In genomic region chrX:11720517-11720916, GRCm38 (mm10) we compare ENCODE assay signal across 11 mouse cellular contexts.
DNase-seq lines count a peak whose midpoint lies in the region; ATAC-seq and TF ChIP-seq lines count a peak whose summit lies in the region.
"Had no signal": no experiment of that assay in that cellular context is flagged by ENCODE, and none has a peak within 500 bp of the region (broad histone marks: within the 10 kb centered on the region; RNA-seq: fewer than 3 reads in every experiment).

No protein-coding gene starts in this region.

- H3K4me1 ChIP-seq in intestine, embryonic 16.5 days (ENCODE audit: control insufficient read depth, insufficient read depth, low read length): no peaks in the 10 kb centered on the region
- no peaks in the 10 kb centered on the region for H3K4me1 ChIP-seq in intestine, embryonic 15.5 days (replicated peaks)
- H3K4me1 ChIP-seq in bone marrow macrophage, adult 2 months (ENCODE audit: control insufficient read depth, insufficient read depth, low read length): peaks cover 40% of the 10 kb centered on the region
- H3K4me1 ChIP-seq in midbrain, embryonic 11.5 days (ENCODE audit: control insufficient read depth, insufficient read depth, low read length): no peaks in the 10 kb centered on the region
- H3K4me1 ChIP-seq: hindbrain, embryonic 15.5 days had no signal

- no peaks in the 10 kb centered on the region for H3K36me3 ChIP-seq in intestine, embryonic 16.5 days (ENCODE audit: control insufficient read depth, insufficient read depth, low read length)
- H3K36me3 ChIP-seq in intestine, embryonic 15.5 days: no peaks in the 10 kb centered on the region
- H3K36me3 ChIP-seq in midbrain, embryonic 11.5 days (ENCODE audit: control insufficient read depth, insufficient read depth, low read length): no peaks in the 10 kb centered on the region
- H3K36me3 ChIP-seq: hindbrain, embryonic 15.5 days had no signal

- H3K4me2 ChIP-seq in intestine, embryonic 16.5 days (ENCODE audit: low read depth, low read length): no peak overlapping the region
- H3K4me2 ChIP-seq in intestine, embryonic 15.5 days (replicated peaks): no peak overlapping the region
- H3K4me2 ChIP-seq in midbrain, embryonic 11.5 days: no peak overlapping the region
- H3K4me2 ChIP-seq: hindbrain, embryonic 15.5 days had no signal

- no peak overlapping the region for H3K4me3 ChIP-seq in intestine, embryonic 16.5 days (ENCODE audit: low read length)
- H3K4me3 ChIP-seq in intestine, embryonic 15.5 days (replicated peaks): no peak overlapping the region
- H3K4me3 ChIP-seq in bone marrow macrophage, adult 2 months (ENCODE audit: insufficient read depth, low read length): no peak overlapping the region
- H3K4me3 ChIP-seq in midbrain, embryonic 11.5 days (ENCODE audit: low read depth, low read length): no peak overlapping the region
- H3K4me3 ChIP-seq: hindbrain, embryonic 15.5 days; megakaryocyte, embryonic 14.5 days had no signal

- H3K27me3 ChIP-seq in intestine, embryonic 16.5 days (replicated peaks; ENCODE audit: control insufficient read depth, insufficient read depth, low read length): no peaks in the 10 kb centered on the region; the same call in 1 of the 2 replicates
- no peaks in the 10 kb centered on the region for H3K27me3 ChIP-seq in intestine, embryonic 15.5 days (replicated peaks)
- H3K27me3 ChIP-seq in midbrain, embryonic 11.5 days (ENCODE audit: control insufficient read depth, insufficient read depth, low read length): no peaks in the 10 kb centered on the region

- DNase-seq in Muller cell, postnatal 12 days (ENCODE audit: inconsistent ontology term): peak; percentile 77
- peak; percentile 61 to 68 for DNase-seq in kidney, postnatal 36 days
- DNase-seq in midbrain, embryonic 11.5 days (ENCODE audit: low spot score, missing footprints): no peak
- DNase-seq in thymus, adult 18-20 months: no peak
- DNase-seq: cerebellum, postnatal 36 days; right cerebral cortex, adult 18-20 months had no signal

- no peak overlapping the region for H3K27ac ChIP-seq in intestine, embryonic 16.5 days (ENCODE audit: low read length)
- H3K27ac ChIP-seq in intestine, embryonic 15.5 days: no peak overlapping the region
- H3K27ac ChIP-seq in bone marrow macrophage, adult 2 months (ENCODE audit: insufficient read depth, low read depth, low read length): peak overlapping the region; percentile 52
- H3K27ac ChIP-seq in midbrain, embryonic 11.5 days (ENCODE audit: low read depth, low read length): no peak overlapping the region
- H3K27ac ChIP-seq: hindbrain, embryonic 15.5 days had no signal

- no peak overlapping the region for H3K9ac ChIP-seq in intestine, embryonic 16.5 days (ENCODE audit: low read depth, low read length)
- no peak overlapping the region for H3K9ac ChIP-seq in intestine, embryonic 15.5 days
- H3K9ac ChIP-seq in midbrain, embryonic 11.5 days (ENCODE audit: low read length): no peak overlapping the region
- H3K9ac ChIP-seq: hindbrain, embryonic 15.5 days had no signal

- no peak for TF ChIP-seq CTCF in bone marrow macrophage, adult 2 months (IDR thresholded peaks at IDR 0.05; ENCODE audit: low read depth, low read length)

- H3K9me3 ChIP-seq in intestine, embryonic 16.5 days (ENCODE audit: control insufficient read depth, low read length): no peaks in the 10 kb centered on the region
- no peaks in the 10 kb centered on the region for H3K9me3 ChIP-seq in intestine, embryonic 15.5 days
- no peaks in the 10 kb centered on the region for H3K9me3 ChIP-seq in midbrain, embryonic 11.5 days (ENCODE audit: control insufficient read depth, low read length)
- H3K9me3 ChIP-seq: hindbrain, embryonic 15.5 days had no signal

- TF ChIP-seq POLR2A in bone marrow macrophage, adult 2 months (IDR thresholded peaks at IDR 0.05; ENCODE audit: borderline replicate concordance, low read depth, low read length): no peak

- ATAC-seq in intestine, embryonic 16.5 days: peak; percentile 59; the same call in 1 of the 2 replicates
- ATAC-seq in intestine, embryonic 15.5 days: no peak
- ATAC-seq in midbrain, embryonic 11.5 days (ENCODE audit: low FRiP score): no peak

- 61% methylated on average over 7 of the region's 7 CpGs for WGBS in intestine, embryonic 16.5 days
- WGBS in intestine, embryonic 15.5 days: 61% methylated on average over 7 of the region's 7 CpGs
- WGBS in midbrain, embryonic 11.5 days: 68% methylated on average over 7 of the region's 7 CpGs

Comparison
In these comparisons a context has a peak if more than half of its experiments do, and no peak if none do; other contexts are left out.
1. DNase-seq: peak in Muller cell, postnatal 12 days (single experiment) and kidney, postnatal 36 days (2 of 2); none in midbrain, embryonic 11.5 days (single experiment) and thymus, adult 18-20 months (0 of 2).